Mouse (Mus musculus): ENCODE measurements around the gene Fstl3.

- TF ChIP-seq CTCF (IDR thresholded peaks at IDR 0.05; ENCODE audit: extremely low read depth, insufficient read depth, insufficient read length, insufficient replicate concordance) (peak; percentile 84), POLR2A (IDR thresholded peaks at IDR 0.05; ENCODE audit: low read depth, low read length) (no peak)
Measured at GRCm38 (mm10) chr10:79793051-79793737, 16.1 kb downstream of the Fstl3 start, which contains the start of gene Palm.
